Mouse (Mus musculus) hindbrain, postnatal 0 days (tissue): ENCODE results near the gene Mgat5. TPM values are rescaled to one million over a fixed set of nuclear protein-coding genes. Genes with fewer than 3 reads are reported as not detected.

Source experiments
- ATAC-seq: fragments of 200-750 bp; cut with Nextera tagmentation; 2 replicates; pipeline ENCODE4 v1.8.0; 2017; ENCODE audit warnings: mild to moderate bottlenecking, moderate TSS enrichment, moderate library complexity
- DNase-seq: peaks from one replicate; pipeline ENCODE4 v3.0.0-alpha.2; 2015; ENCODE audit warnings: low spot score
- H3K27ac ChIP-seq: fragments of 300-500 bp; sonication (generic); 2 replicates; pipeline ENCODE4 v1.5.1; 2014; ENCODE audit warnings: mild to moderate bottlenecking
- H3K27me3 ChIP-seq: fragments of 300-500 bp; sonication (generic); 2 replicates; pipeline ENCODE4 v1.6.1; 2014; ENCODE audit warnings: low read length, mixed read lengths; ENCODE audit not compliant: insufficient read depth
- H3K36me3 ChIP-seq: fragments of 300-500 bp; sonication (generic); 2 replicates; pipeline ENCODE4 v1.6.1; 2014; ENCODE audit warnings: low read length, mixed read lengths; ENCODE audit not compliant: insufficient read depth
- H3K4me1 ChIP-seq: fragments of 300-500 bp; sonication (generic); 2 replicates; pipeline ENCODE4 v1.6.1; 2014; ENCODE audit warnings: antibody characterized with exemption, low read length, mixed read lengths; ENCODE audit not compliant: insufficient read depth
- H3K4me2 ChIP-seq: fragments of 300-500 bp; sonication (generic); 2 replicates; pipeline ENCODE4 v1.6.1; 2014; ENCODE audit warnings: low read depth, mild to moderate bottlenecking, low read length, moderate library complexity, mixed read lengths
- H3K4me3 ChIP-seq: fragments of 300-500 bp; sonication (generic); 2 replicates; pipeline ENCODE4 v1.5.1; 2014; ENCODE audit warnings: low read length
- H3K9ac ChIP-seq: fragments of 300-500 bp; sonication (generic); replicated peaks from 2 replicates; pipeline ENCODE4 v1.6.1; 2014; ENCODE audit warnings: mild to moderate bottlenecking, low read length, moderate library complexity, mixed read lengths
- H3K9me3 ChIP-seq: fragments of 300-500 bp; sonication (generic); 2 replicates; pipeline ENCODE4 v1.6.1; 2016; ENCODE audit warnings: low read length, mixed read lengths
- CTCF ChIP-seq: IDR thresholded peaks from 2 replicates; pipeline ENCODE4 v1.5.1; 2016; ENCODE audit warnings: antibody characterized with exemption, control low read depth, low read depth
- WGBS: fragments of 180-500 bp; shearing (Covaris S2); extraction: QIAGEN DNeasy Blood & Tissue Kit; methylation state at CpG from one replicate; pipeline ENCODE4 v1.1.7; 2014; 5-methylcytosine and 5-hydroxymethylcytosine counted together
- polyA plus RNA-seq: library from polyadenylated mRNA; unstranded; fragments of >200 nt; fragmentation: Nextera tagmentation; extraction: Ambion mirVana; gene quantifications from 2 replicates; pipeline ENCODE4 v1.2.1, GENCODE M21; 2015
- total RNA-seq: library from RNA; depleted of rRNA; stranded (reverse); fragments of >200 nt; gene quantifications from 2 replicates; pipeline ENCODE4 v1.2.3, GENCODE M21; 2014

The Mgat5 gene
- total and polyA plus RNA-seq, 2 experiments from 2014 or later = 14.8 to 49.3 TPM

DNA sequence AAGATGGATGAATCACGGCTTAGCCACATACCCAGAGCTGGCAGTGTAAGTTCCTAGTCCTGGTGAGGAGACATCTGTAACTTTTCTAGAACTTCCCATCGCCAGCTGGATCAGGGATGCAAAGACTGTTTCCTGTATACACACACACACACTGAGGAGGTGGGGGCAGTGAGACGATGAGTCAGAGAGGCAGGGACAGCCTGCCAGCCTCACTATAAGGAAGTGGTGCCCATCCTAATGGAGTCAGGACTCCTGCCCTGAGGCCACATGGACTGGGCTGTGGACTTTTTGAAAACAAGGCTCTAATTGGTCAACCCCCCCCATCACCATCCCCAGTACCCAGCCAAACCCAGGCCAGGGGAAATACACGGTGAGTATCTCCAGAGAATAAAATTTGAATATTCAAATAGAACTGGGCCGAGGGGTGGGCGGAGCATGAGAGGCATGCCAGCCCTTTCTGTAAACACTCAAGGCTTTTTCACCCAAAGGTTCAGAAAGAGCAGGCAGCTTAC is 220.3 kb downstream of the Mgat5 start:
- peaks cover 27% of the 10 kb centered on the region for H3K4me1 ChIP-seq
- H3K9me3 ChIP-seq = no peaks in the 10 kb centered on the region
- peak; percentile 19 for DNase-seq
- no peaks in the 10 kb centered on the region for H3K36me3 ChIP-seq
- 35% methylated on average over 6 of the region's 6 CpGs for WGBS
- TF ChIP-seq CTCF = no peak
- no peak overlapping the region for H3K4me3 ChIP-seq
- ATAC-seq = peak; percentile 31; the same call in 1 of the 2 replicates
- no peak overlapping the region for H3K9ac ChIP-seq
- H3K4me2 ChIP-seq = no peak overlapping the region
- no peaks in the 10 kb centered on the region for H3K27me3 ChIP-seq
- no peak overlapping the region for H3K27ac ChIP-seq

DNA sequence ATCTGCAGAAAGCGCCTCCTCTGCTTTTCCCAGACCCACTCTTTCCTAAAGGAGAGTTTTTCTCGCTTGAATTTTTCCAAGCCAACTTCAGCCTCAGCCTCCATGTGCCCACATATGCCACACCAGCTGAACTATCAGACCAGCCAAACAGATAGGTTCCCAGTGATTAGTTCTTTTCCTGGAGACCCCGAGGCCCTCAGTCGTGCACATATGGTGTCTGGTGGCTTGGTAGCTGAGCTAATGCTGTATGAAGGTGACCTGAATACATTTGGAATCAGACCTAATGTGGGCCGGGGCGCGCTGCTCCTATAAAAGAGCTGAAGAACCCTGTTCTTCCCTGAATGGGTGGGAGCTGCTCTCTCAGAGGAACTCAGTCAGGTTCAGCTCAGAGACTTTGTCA is 225.5 kb downstream of the Mgat5 start:
- H3K9ac ChIP-seq = no peak overlapping the region
- no peaks in the 10 kb centered on the region for H3K27me3 ChIP-seq
- peak; percentile 62 for ATAC-seq
- no peak overlapping the region for H3K27ac ChIP-seq
- peak; percentile 40 for DNase-seq
- no peak overlapping the region for H3K4me3 ChIP-seq
- 68% methylated on average over 7 of the region's 7 CpGs for WGBS
- H3K4me1 ChIP-seq = no peaks in the 10 kb centered on the region
- H3K36me3 ChIP-seq = no peaks in the 10 kb centered on the region
- no peaks in the 10 kb centered on the region for H3K9me3 ChIP-seq
- no peak for TF ChIP-seq CTCF
- H3K4me2 ChIP-seq = no peak overlapping the region

GRCm38 (mm10) chr1:127434829-127435228 is 230.0 kb downstream of the Mgat5 start:
- no peaks in the 10 kb centered on the region for H3K9me3 ChIP-seq
- H3K4me2 ChIP-seq = no peak overlapping the region
- TF ChIP-seq CTCF = no peak
- H3K4me1 ChIP-seq = no peaks in the 10 kb centered on the region
- H3K27ac ChIP-seq = no peak overlapping the region
- ATAC-seq = no peak
- H3K4me3 ChIP-seq = no peak overlapping the region
- no peaks in the 10 kb centered on the region for H3K36me3 ChIP-seq
- 64% methylated on average over 4 of the region's 4 CpGs for WGBS
- no peaks in the 10 kb centered on the region for H3K27me3 ChIP-seq
- no peak for DNase-seq
- no peak overlapping the region for H3K9ac ChIP-seq

GRCm38 (mm10) chr1:127437091-127437490 is 232.3 kb downstream of the Mgat5 start:
- Histone ChIP-seq H3K27me3 (no peaks in the 10 kb centered on the region), H3K27ac (no peak overlapping the region), H3K4me3 (no peak overlapping the region), H3K9me3 (no peaks in the 10 kb centered on the region), H3K36me3 (no peaks in the 10 kb centered on the region), H3K9ac (no peak overlapping the region), H3K4me2 (no peak overlapping the region), H3K4me1 (no peaks in the 10 kb centered on the region)
- ATAC-seq (no peak), DNase-seq (no peak)
- TF ChIP-seq CTCF = no peak
- 70% methylated on average over 6 of the region's 6 CpGs for WGBS

DNA sequence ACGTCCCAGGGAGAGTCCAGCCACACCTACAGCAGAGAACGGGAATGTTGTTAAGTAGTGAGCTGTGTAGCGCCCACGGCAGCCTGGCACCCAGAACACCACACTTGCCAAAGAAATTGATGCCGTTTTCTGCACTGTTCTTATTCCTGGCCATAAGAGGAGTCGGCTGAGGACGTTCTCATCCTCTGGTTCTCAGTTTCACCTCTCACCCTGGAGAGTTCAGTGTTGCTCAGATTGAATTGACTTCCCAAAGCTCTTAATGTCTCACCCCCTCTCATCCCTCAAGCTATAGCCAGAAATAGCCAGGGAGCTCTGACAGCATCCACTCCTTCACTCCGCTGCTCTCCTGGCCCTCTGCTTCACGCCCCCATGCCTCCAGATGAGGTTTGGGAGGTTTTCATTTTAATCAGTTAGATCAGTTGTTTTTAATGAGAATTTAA is 234.7 kb downstream of the Mgat5 start:
- no peak for DNase-seq
- Histone ChIP-seq H3K9ac (no peak overlapping the region), H3K4me3 (no peak overlapping the region), H3K27ac (no peak overlapping the region), H3K36me3 (no peaks in the 10 kb centered on the region), H3K4me1 (no peaks in the 10 kb centered on the region), H3K27me3 (no peaks in the 10 kb centered on the region), H3K9me3 (no peaks in the 10 kb centered on the region), H3K4me2 (no peak overlapping the region)
- no peak for ATAC-seq
- 76% methylated on average over 9 of the region's 9 CpGs for WGBS
- TF ChIP-seq CTCF = no peak

GRCm38 (mm10) chr1:127441007-127441406 is 236.2 kb downstream of the Mgat5 start:
- H3K9me3 ChIP-seq = no peaks in the 10 kb centered on the region
- H3K36me3 ChIP-seq = no peaks in the 10 kb centered on the region
- TF ChIP-seq CTCF = no peak
- no peak overlapping the region for H3K4me3 ChIP-seq
- H3K9ac ChIP-seq = no peak overlapping the region
- H3K4me2 ChIP-seq = no peak overlapping the region
- H3K27me3 ChIP-seq = no peaks in the 10 kb centered on the region
- ATAC-seq = no peak
- H3K27ac ChIP-seq = no peak overlapping the region
- no peak for DNase-seq
- no peaks in the 10 kb centered on the region for H3K4me1 ChIP-seq
- 83% methylated on average over 1 of the region's 1 CpGs for WGBS

GRCm38 (mm10) chr1:127441736-127442135 is 236.9 kb downstream of the Mgat5 start:
- no peaks in the 10 kb centered on the region for H3K27me3 ChIP-seq
- ATAC-seq (no peak), DNase-seq (no peak)
- 81% methylated on average over 3 of the region's 3 CpGs for WGBS
- no peak overlapping the region for H3K27ac ChIP-seq
- no peak overlapping the region for H3K9ac ChIP-seq
- no peaks in the 10 kb centered on the region for H3K4me1 ChIP-seq
- H3K4me2 ChIP-seq = no peak overlapping the region
- no peaks in the 10 kb centered on the region for H3K36me3 ChIP-seq
- TF ChIP-seq CTCF = 0 out of 2 replicates have a peak, but pooled peaks have one; percentile 12
- no peak overlapping the region for H3K4me3 ChIP-seq
- no peaks in the 10 kb centered on the region for H3K9me3 ChIP-seq
